Mouse (Mus musculus) forebrain, embryonic 12.5 days (tissue): ENCODE data around the gene Usf1. TPM values are rescaled to one million over a fixed set of nuclear protein-coding genes. Genes with fewer than 3 reads are reported as not detected.

Experiments
- ATAC-seq: fragments of 200-750 bp; cut with Nextera tagmentation; 2 replicates; pipeline ENCODE4 v1.8.0; 2017; ENCODE audit warnings: moderate TSS enrichment; ENCODE audit not compliant: low FRiP score
- H3K27ac ChIP-seq: fragments of 300-500 bp; sonication (generic); 2 replicates; pipeline ENCODE4 v1.5.1; 2016; ENCODE audit warnings: mild to moderate bottlenecking
- H3K27me3 ChIP-seq: fragments of 300-500 bp; sonication (generic); 2 replicates; pipeline ENCODE4 v1.6.1; 2016; ENCODE audit warnings: mild to moderate bottlenecking
- H3K36me3 ChIP-seq: fragments of 300-500 bp; sonication (generic); replicated peaks from 2 replicates; pipeline ENCODE4 v1.6.1; 2016; ENCODE audit warnings: mild to moderate bottlenecking
- H3K4me1 ChIP-seq: fragments of 300-500 bp; sonication (generic); 2 replicates; pipeline ENCODE4 v1.6.1; 2016
- H3K4me2 ChIP-seq: fragments of 300-500 bp; sonication (generic); 2 replicates; pipeline ENCODE4 v1.6.1; 2016; ENCODE audit warnings: mild to moderate bottlenecking, moderate library complexity
- H3K4me3 ChIP-seq: fragments of 300-500 bp; sonication (generic); replicated peaks from 2 replicates; pipeline ENCODE4 v1.5.1; 2016; ENCODE audit warnings: mild to moderate bottlenecking
- H3K9ac ChIP-seq: fragments of 300-500 bp; sonication (generic); 2 replicates; pipeline ENCODE4 v1.6.1; 2016; ENCODE audit warnings: mild to moderate bottlenecking
- H3K9me3 ChIP-seq: fragments of 300-500 bp; sonication (generic); 2 replicates; pipeline ENCODE4 v1.6.1; 2016
- WGBS: fragments of 180-500 bp; shearing (Covaris S2); methylation state at CpG from one replicate; pipeline ENCODE4 v1.1.7; 2016; 5-methylcytosine and 5-hydroxymethylcytosine counted together
- polyA plus RNA-seq: library from polyadenylated mRNA; unstranded; fragments of >200 nt; fragmentation: Nextera tagmentation; extraction: Ambion mirVana; gene quantifications from 2 replicates; pipeline ENCODE4 v1.2.1, GENCODE M21; 2016

Gene Usf1
- polyA plus RNA-seq, 1 experiment from 2014 or later = 175 TPM

DNA sequence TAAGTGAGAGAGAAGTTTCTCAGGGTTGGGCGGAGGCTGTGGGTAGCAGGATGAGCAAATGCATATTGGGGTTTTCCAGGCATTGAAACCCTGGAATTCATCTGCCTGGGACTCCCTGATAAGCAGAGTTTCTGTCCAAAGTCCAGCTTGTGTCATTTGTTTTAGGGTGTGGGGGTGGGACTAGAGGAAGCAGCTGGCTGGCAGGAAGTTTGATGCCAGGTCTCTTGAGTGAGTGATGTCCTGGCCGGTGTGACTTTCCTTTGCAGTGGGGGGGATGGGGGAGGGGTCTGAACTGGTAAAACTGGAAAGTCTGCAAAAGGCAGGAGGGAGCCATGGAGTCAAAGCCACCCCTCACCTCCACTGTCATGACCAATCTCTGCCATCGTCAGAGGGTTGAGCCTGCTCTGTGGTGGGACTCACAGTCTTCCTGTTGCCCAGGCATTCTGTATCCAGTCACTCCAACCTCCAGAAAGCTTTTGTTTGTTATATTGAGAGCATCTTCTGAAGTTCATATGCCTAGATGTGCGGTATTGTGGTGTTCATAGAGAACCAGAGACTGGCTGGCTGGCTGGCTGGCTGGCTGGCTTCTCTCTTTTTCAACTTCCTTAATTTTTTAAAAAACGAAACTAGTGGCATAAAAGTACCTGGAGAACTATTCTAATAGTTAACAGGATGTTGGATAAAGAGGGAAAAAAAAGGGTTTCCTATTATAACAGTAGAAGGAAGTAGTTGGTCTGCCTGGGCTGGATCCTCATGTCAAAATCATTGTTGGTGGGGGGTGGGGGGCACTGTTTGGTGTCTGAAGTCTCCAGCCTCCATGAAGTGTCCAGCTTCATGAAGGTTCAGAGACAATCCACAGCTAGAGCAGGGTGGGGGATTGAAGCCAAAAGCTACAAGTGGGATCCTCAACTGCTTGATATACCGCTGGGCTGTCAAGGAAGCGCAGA, 30.6 kb downstream of the Usf1 start:
- WGBS = 65% methylated on average over 7 of the region's 7 CpGs
- Histone ChIP-seq H3K9me3 (0 out of 2 replicates have a peak, but pooled peaks cover 4% of the 10 kb centered on the region), H3K9ac (no peak overlapping the region), H3K27me3 (peaks cover 38% of the 10 kb centered on the region), H3K36me3 (no peaks in the 10 kb centered on the region), H3K27ac (no peak overlapping the region), H3K4me2 (no peak overlapping the region), H3K4me1 (peaks cover 10% of the 10 kb centered on the region), H3K4me3 (no peak overlapping the region)
- ATAC-seq = no peak

DNA sequence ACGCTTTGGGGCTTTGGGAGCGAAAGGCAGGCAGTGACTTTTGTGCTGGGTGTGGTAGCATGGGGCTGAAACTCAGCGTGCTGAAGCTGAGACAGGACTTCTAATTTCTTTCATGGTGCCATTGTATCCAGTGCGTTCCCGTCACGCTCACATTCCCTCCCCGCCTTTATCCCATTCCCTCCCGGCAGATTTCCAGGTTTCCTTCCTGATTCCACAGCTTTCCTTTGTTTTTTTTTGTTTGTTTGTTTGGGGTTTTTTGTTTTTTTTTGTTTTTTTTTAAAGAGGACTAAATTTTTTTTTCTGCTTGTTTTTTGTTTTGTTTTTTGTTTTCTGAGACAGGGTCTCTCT, 31.3 kb downstream of the Usf1 start:
- peaks cover 6% of the 10 kb centered on the region for H3K4me1 ChIP-seq
- no peak for ATAC-seq
- H3K9ac ChIP-seq = no peak overlapping the region
- H3K36me3 ChIP-seq = no peaks in the 10 kb centered on the region
- peaks cover 31% of the 10 kb centered on the region for H3K27me3 ChIP-seq
- no peak overlapping the region for H3K4me3 ChIP-seq
- no peak overlapping the region for H3K4me2 ChIP-seq
- 79% methylated on average over 8 of the region's 8 CpGs for WGBS
- H3K9me3 ChIP-seq = 0 out of 2 replicates have a peak, but pooled peaks cover 4% of the 10 kb centered on the region
- H3K27ac ChIP-seq = no peak overlapping the region

DNA sequence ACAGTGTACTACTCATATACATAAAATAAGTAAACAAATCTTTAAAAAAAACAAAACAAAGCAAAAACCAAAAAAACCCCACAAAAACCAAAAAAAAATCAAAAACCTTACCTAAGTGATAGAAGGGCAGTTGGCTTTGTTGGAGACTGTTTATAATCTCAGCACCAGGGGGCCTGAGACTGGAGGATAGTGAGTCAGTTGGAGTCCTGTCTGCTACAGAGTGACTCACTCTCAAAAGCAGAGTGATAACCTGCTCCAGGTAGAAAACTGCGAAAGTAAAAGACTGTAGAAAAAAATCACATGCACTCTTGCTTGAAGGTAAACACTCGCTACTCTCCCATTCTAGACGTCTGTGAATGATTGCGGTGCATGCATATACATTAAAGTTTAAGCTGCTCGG, 33.9 kb downstream of the Usf1 start:
- H3K27ac ChIP-seq = no peak overlapping the region
- H3K36me3 ChIP-seq = no peaks in the 10 kb centered on the region
- 90% methylated on average over 5 of the region's 5 CpGs for WGBS
- ATAC-seq = no peak
- peaks cover 5% of the 10 kb centered on the region for H3K27me3 ChIP-seq
- H3K9me3 ChIP-seq = 0 out of 2 replicates have a peak, but pooled peaks cover 4% of the 10 kb centered on the region
- H3K4me1 ChIP-seq = no peaks in the 10 kb centered on the region
- H3K9ac ChIP-seq = no peak overlapping the region
- no peak overlapping the region for H3K4me2 ChIP-seq
- H3K4me3 ChIP-seq = no peak overlapping the region

DNA sequence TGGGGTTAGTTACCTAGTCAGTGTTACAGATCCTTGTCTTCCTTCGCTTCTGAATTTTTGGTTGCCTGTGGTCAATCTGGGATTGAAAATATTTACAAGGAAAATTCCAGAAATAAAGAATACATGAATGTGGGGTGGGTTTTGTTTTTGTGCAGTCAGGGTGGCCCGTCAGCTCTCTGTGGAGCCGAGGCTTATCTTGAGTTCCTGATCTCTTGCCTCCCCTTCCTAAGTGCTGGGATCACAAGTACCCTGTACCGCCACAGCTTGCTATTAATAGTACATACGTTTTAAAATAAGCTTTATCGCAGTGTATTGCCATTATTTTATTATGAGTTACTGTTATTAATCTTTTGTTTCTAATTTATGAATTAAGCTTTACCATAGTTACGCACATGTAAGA, 35.7 kb downstream of the Usf1 start:
- no peaks in the 10 kb centered on the region for H3K36me3 ChIP-seq
- WGBS = 83% methylated on average over 7 of the region's 7 CpGs
- ATAC-seq = no peak
- H3K27me3 ChIP-seq = no peaks in the 10 kb centered on the region
- H3K4me2 ChIP-seq = no peak overlapping the region
- no peak overlapping the region for H3K27ac ChIP-seq
- H3K9me3 ChIP-seq = 0 out of 2 replicates have a peak, but pooled peaks cover 4% of the 10 kb centered on the region
- H3K4me3 ChIP-seq = no peak overlapping the region
- H3K9ac ChIP-seq = no peak overlapping the region
- H3K4me1 ChIP-seq = no peaks in the 10 kb centered on the region

DNA sequence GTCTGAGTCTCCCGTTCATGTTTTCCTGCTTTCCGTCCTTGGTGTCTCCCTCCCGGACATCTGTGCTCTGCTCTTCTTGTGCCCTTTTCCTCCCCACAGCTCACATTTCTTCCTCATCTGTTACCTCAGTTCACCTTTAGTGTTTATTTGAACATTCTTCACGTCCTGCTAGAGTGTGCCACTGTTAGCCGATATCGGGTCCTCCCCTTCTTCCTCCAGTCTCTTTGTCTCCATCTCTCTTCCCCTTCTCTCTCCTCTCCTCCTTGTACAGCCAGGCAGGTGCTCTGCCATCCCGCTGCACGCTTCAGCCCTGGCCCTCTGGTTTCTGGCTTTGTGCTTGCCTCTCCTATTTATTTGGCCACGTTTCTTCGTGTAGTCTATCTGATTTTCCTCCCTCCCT, 36.6 kb downstream of the Usf1 start:
- ATAC-seq = no peak
- no peaks in the 10 kb centered on the region for H3K27me3 ChIP-seq
- no peak overlapping the region for H3K9ac ChIP-seq
- no peak overlapping the region for H3K27ac ChIP-seq
- no peak overlapping the region for H3K4me3 ChIP-seq
- H3K9me3 ChIP-seq = 0 out of 2 replicates have a peak, but pooled peaks cover 4% of the 10 kb centered on the region
- WGBS = 83% methylated on average over 10 of the region's 10 CpGs
- no peaks in the 10 kb centered on the region for H3K4me1 ChIP-seq
- H3K36me3 ChIP-seq = no peaks in the 10 kb centered on the region
- H3K4me2 ChIP-seq = no peak overlapping the region

DNA sequence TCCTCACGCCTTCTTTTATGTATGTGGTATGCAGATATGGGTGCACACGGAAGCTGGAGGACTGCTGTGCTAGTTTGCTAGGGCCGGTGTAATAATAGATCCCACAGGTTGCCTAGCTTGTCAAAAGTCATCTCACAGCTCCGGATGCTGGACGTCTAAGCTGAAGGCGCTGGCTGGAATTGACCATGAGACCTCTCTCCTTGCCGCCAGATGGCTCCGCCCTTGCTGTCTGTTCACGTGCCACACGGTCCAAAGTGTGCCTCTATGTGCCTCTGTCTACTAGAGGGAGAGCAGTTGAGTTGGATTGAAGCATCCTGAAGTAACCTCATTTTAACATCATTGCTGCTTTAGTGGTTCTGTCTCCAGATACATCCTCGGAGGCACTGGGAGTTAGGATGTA, 38.9 kb downstream of the Usf1 start:
- Histone ChIP-seq H3K4me1 (no peaks in the 10 kb centered on the region), H3K27me3 (no peaks in the 10 kb centered on the region), H3K9ac (no peak overlapping the region), H3K27ac (no peak overlapping the region), H3K36me3 (no peaks in the 10 kb centered on the region), H3K4me2 (no peak overlapping the region), H3K9me3 (no peaks in the 10 kb centered on the region), H3K4me3 (no peak overlapping the region)
- 88% methylated on average over 11 of the region's 11 CpGs for WGBS
- ATAC-seq = no peak

DNA sequence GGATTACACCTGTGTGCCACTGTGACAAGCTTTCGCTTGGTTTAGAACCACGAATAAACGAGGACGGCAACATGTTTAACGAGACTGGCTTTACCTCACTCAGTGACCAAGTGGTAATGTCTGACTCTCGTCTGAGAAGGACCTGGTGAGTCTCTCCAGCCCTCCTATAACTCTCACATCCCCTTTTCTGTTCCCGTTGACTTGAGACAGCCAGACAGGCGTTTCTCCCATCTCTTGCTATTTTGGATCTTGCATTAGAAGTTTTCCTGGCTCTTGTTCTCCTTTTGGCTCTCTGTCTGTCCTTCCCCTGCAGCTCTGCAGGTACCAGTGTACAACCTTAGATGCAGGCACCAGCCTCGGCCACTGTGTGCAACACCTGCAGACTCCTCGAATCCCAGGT, 39.9 kb downstream of the Usf1 start:
- Histone ChIP-seq H3K9ac (no peak overlapping the region), H3K4me2 (no peak overlapping the region), H3K36me3 (no peaks in the 10 kb centered on the region), H3K27ac (no peak overlapping the region), H3K4me1 (no peaks in the 10 kb centered on the region), H3K4me3 (no peak overlapping the region), H3K27me3 (no peaks in the 10 kb centered on the region), H3K9me3 (no peaks in the 10 kb centered on the region)
- no peak for ATAC-seq
- 85% methylated on average over 10 of the region's 10 CpGs for WGBS

DNA sequence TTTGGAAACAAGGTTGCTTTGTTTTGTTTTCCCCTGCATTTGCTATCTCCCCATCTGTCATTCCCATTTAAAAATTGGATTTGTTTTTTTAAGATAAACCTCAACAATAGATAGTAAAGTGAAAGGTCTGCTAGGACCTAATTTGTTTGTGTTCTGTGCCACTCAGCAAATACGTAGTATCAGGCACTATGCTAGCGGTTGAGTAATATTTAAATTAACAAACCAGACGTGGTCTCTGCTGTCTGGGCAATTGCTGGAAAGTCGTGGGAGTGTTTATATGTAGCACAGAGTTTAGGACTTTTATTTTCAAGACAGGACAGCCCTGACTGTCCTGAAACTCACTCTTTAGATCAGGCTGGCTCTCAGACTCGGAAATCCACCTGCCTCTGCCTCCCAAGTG, 41.4 kb downstream of the Usf1 start:
- Histone ChIP-seq H3K4me1 (no peaks in the 10 kb centered on the region), H3K27me3 (no peaks in the 10 kb centered on the region), H3K27ac (no peak overlapping the region), H3K4me2 (no peak overlapping the region), H3K4me3 (no peak overlapping the region), H3K9me3 (no peaks in the 10 kb centered on the region), H3K36me3 (no peaks in the 10 kb centered on the region), H3K9ac (no peak overlapping the region)
- whole genome bisulfite sequencing = 80% methylated on average over 5 of the region's 5 CpGs
- ATAC-seq = no peak

DNA sequence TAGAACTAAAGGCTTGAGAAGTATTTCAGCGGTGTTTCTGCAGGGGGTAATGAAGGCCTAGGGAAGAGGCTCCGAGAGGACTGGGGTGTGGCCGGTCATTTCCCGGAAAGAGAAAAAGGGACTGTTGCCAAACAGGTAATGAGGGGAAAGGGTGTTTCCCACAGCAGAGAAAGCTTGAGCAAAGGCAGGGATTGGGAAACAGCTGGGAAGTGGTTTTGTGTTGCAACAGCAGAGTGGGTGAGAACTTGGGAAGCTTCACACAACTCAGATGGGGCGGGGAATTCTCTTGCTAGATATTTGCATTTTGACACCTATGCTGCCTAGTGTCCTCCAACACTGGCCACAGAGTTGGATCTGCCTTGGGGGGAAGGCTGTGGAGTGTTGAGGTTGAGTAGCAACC, 41.8 kb downstream of the Usf1 start:
- no peak overlapping the region for H3K4me3 ChIP-seq
- WGBS = 94% methylated on average over 5 of the region's 5 CpGs
- H3K27me3 ChIP-seq = no peaks in the 10 kb centered on the region
- no peak for ATAC-seq
- H3K9me3 ChIP-seq = no peaks in the 10 kb centered on the region
- no peak overlapping the region for H3K27ac ChIP-seq
- no peaks in the 10 kb centered on the region for H3K4me1 ChIP-seq
- H3K4me2 ChIP-seq = no peak overlapping the region
- H3K36me3 ChIP-seq = no peaks in the 10 kb centered on the region
- no peak overlapping the region for H3K9ac ChIP-seq

DNA sequence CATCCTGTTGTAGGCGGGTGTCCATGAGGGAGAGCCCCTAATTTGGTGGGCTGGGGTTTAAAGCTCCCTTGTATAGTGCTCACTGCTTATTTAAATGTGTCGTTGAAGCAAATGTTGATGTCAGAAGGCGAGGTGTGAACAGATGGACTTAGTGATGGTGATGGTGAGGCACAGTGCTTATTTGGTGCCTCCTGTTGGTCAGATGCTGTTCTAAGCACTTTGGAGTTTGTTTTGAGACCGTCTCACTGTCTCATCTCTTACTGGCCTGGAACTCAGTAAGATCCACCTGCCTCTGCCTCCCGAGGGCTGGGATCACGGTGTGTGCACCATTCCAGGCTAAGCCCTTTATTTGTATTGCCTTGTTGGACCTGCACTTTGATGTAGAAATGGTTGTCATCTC, 43.8 kb downstream of the Usf1 start:
- Histone ChIP-seq H3K36me3 (no peaks in the 10 kb centered on the region), H3K9ac (no peak overlapping the region), H3K4me1 (peaks cover 7% of the 10 kb centered on the region; the same call in 1 of the 2 replicates), H3K9me3 (no peaks in the 10 kb centered on the region), H3K27me3 (no peaks in the 10 kb centered on the region), H3K4me3 (no peak overlapping the region), H3K4me2 (no peak overlapping the region), H3K27ac (no peak overlapping the region)
- no peak for ATAC-seq
- 84% methylated on average over 6 of the region's 6 CpGs for WGBS

DNA sequence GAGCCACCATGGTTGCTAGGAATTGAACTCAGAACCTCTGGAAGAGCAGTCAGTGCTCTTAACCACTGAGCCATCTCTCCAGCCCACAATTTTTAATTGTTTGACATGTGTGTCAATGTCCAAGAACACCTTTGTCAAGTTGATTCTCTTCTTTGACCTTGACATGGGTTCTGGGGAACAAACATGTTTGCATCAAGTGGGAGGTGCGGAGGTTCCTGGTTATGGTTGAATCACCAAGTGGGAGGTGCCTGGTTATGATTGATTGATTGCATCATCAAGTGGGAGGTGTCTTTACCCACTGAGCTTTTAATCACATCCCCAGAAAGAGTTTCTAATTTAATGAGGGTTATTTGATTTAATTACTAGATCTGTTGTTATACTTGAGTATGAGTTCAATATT, 46.5 kb downstream of the Usf1 start:
- no peak overlapping the region for H3K4me3 ChIP-seq
- H3K27me3 ChIP-seq = no peaks in the 10 kb centered on the region
- H3K9ac ChIP-seq = no peak overlapping the region
- no peaks in the 10 kb centered on the region for H3K9me3 ChIP-seq
- ATAC-seq = no peak
- H3K27ac ChIP-seq = no peak overlapping the region
- peaks cover 14% of the 10 kb centered on the region; the same call in 1 of the 2 replicates for H3K4me1 ChIP-seq
- no peak overlapping the region for H3K4me2 ChIP-seq
- no peaks in the 10 kb centered on the region for H3K36me3 ChIP-seq
- WGBS = 94% methylated on average over 1 of the region's 1 CpGs

DNA sequence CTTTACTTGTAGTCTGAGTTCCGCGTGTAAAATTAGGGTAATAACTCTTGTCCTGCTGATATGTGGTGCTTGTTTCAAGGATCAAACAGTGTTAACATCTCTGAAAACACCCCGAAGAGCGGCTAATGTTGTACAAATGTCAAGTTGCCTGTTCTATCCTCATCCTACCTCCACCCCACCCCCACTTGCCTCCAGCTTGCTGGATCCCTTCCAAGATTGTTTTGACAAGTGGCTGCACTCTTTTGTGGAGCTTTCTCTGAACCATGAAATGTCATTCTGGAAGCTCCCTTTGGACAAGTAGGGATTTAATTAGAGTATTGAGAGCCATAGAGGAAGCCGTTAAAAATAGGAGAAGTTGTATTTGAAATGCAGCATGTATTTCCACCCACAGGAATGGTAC, 48.7 kb downstream of the Usf1 start:
- H3K4me2 ChIP-seq = peak overlapping the region; percentile 26
- no peak overlapping the region for H3K9ac ChIP-seq
- H3K4me3 ChIP-seq = no peak overlapping the region
- no peaks in the 10 kb centered on the region for H3K27me3 ChIP-seq
- no peaks in the 10 kb centered on the region for H3K9me3 ChIP-seq
- no peak overlapping the region for H3K27ac ChIP-seq
- 33% methylated on average over 5 of the region's 5 CpGs for WGBS
- ATAC-seq = peak; percentile 54; the same call in 1 of the 2 replicates
- no peaks in the 10 kb centered on the region for H3K36me3 ChIP-seq
- peaks cover 14% of the 10 kb centered on the region; the same call in 1 of the 2 replicates for H3K4me1 ChIP-seq
